Mouse (Mus musculus) brain, adult 2 months (tissue): Measurements from ENCODE around the gene Gm813.

Source experiments
- DNase-seq: peaks from one replicate; pipeline ENCODE4 v3.0.0; 2011; ENCODE audit warnings: low read depth, low spot score

The Gm813 gene

DNA sequence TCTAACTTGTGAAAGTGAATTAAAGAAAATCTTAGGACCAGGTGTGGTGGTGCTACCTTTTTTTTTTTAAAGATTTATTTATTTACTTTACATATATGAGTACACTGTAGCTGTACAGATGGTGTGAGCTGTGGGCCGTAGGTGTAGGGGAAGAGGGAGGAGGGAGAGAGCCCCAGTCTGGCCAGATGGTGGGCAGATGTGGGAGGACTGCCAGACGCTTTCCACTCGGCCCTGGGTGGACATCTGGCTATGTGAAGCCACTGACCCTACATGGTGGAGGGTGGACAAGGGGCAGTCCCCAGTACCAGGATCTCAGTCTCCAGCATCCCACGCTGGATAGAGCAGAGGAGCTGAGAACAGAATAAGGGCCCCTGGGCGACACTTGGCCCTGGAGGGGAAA, 9.7 kb downstream of the Gm813 start:
- DNase-seq: peak; percentile 6

DNA sequence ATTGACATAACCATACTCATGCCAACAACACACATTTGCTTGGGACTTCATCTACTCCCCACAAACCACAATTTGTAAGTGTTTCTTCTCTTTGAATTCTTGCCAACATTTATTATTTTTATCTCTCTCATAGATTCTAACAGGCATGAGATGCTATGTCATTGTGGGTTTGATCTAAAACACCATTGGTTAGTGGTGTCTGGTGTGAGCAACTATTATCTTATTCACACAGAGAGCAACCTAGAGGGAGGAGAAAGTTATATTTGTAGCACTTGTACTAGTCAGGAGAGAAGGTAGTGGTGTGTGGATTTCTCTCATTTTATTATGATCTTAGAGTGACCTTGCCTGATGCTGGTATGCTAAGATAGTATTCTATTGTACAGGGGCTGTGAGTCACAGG, 12.1 kb downstream of the Gm813 start:
- DNase-seq: no peak

DNA sequence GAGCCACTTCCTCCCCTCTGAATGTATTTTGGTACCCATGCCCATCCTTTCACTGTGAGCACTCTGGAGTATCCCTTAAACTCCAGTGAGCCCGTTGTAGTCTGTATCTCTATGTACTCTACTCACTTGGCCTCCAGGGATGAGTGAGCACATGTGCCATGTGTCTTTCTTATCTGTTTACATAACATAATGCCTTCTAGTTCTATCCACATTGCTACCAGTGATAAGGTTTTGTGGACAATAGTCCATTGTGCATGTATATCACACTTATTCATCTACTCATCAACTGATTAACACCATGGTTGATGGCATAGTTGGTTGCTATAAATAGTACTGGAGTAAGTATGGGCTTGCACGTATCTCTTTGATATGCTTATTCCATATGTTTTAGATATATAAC, 12.9 kb downstream of the Gm813 start:
- no peak for DNase-seq

- peak; percentile 49 for DNase-seq
These were observed 15.9 kb downstream of the Gm813 start for GRCm38 (mm10) chr16:58600846-58601245.

DNA sequence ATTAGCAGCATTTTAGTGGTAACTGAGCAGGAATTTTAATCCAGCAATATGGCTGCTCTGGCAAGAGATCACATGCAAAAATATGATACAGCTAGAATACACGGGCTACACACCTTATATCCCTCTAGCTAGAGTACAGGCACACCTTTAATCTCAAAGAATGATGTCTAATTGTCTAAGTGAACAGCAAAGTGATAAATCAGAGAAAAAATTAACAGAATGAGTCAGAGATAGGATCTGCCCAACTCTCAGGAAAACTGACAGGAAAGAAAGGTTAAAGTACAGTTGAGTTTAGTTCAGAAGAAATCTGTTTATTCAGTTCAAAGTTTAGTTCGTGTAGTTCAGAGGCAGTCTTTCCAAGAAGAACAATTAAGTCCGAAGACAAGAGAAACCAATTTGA, 25.5 kb downstream of the Gm813 start:
- DNase-seq: no peak

- DNase-seq: no peak
These were observed 27.3 kb downstream of the Gm813 start for GRCm38 (mm10) chr16:58589444-58589843.

DNA sequence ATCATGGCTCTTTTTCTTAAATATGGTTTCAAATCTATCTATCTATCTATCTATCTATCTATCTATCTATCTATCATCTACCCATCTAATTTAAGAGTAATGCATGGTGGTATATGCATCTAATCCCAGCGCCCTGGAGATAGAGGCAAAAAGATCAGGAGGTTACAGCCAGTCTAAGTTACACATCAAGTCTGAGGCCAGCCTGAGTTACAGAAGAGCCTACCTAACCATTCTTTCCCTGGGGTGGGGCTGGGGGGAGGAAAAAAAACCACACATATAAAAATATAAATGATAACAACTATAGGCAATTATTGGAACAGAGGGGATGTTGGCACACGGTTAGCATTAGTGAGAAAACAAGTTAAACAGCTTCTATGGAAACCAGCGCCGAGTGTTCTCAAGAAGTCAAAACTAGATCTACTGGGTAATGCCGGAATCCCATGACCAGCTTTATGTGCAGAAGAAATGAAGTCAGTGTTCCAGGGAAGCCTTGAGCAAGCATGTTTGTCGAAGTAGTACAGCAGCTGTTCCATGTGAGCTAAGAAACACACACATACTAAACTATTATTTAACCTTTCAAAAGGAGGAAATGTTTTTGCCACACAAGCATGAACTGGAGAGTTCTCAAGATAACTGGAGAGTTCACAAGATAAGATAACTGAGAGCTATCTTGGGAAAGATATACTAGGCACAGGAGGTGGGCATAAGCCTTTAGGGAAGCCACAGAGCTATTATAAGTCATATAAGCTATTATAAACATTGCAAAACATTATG, 42.6 kb downstream of the Gm813 start:
- DNase-seq: no peak

DNA sequence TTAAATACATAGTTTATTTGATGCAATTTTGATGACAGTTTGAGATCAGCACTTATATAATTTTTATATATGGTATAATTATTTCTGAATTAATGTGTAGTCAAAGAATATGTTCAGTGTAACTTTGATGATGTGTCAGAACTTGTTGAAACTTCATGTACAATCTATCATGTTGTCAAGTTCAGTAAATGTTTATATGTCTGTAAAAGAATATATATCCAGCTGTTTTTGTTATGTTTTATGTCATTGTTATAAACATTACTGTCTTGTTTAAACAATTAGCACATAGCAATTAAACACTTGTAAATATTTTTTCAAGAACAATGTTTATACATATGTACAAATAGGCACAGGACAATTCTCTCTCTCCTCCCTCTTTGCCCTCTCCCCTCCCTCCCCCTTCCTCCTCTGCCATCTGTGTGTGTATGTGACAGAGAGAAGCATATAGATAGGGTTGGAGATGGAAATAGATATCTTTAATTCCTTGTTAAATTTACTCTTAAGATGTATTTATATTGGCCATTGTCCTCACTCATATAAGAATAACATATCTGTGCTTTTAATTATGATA, 46.0 kb downstream of the Gm813 start:
- no peak for DNase-seq
